Mouse (Mus musculus) bone marrow macrophage, adult 2 months (primary cell): ENCODE results near the gene Nop10. TPM values are rescaled to one million over a fixed set of nuclear protein-coding genes. Genes with fewer than 3 reads are reported as not detected.
A peak's percentile ranks its signal among the peaks of the same experiment; 100 is the strongest.

Source experiments
- H3K27ac ChIP-seq: 2 replicates; pipeline ENCODE4 v1.5.1; 2012; ENCODE audit warnings: low read depth, low read length; ENCODE audit not compliant: insufficient read depth
- H3K4me1 ChIP-seq: 2 replicates; pipeline ENCODE4 v1.6.1; 2012; ENCODE audit warnings: low read length; ENCODE audit not compliant: control insufficient read depth, insufficient read depth
- H3K4me3 ChIP-seq: 2 replicates; pipeline ENCODE4 v1.5.1; 2012; ENCODE audit warnings: mild to moderate bottlenecking, low read length, moderate library complexity; ENCODE audit not compliant: insufficient read depth
- CTCF ChIP-seq: IDR thresholded peaks from 2 replicates; pipeline ENCODE4 v1.5.1; 2012; ENCODE audit warnings: low read depth, mild to moderate bottlenecking, low read length, moderate library complexity
- POLR2A ChIP-seq: IDR thresholded peaks from 2 replicates; pipeline ENCODE4 v1.6.1; 2012; ENCODE audit warnings: mild to moderate bottlenecking, low read depth, low read length, borderline replicate concordance
- polyA plus RNA-seq: library from polyadenylated mRNA; stranded (reverse); fragments of >200 nt; gene quantifications from 2 replicates; pipeline ENCODE4 v1.2.4, GENCODE M21; 2012; ENCODE audit not compliant: missing spikeins, insufficient read depth, insufficient read length

The Nop10 gene
- polyA plus RNA-seq, 1 experiment, result 52.6 TPM

- Histone ChIP-seq H3K4me1 (peaks cover 11% of the 10 kb centered on the region; the same call in 1 of the 2 replicates), H3K4me3 (no peak overlapping the region), H3K27ac (no peak overlapping the region)
- TF ChIP-seq CTCF (no peak), POLR2A (no peak)
These were observed 2.6 kb downstream of the Nop10 start for GRCm38 (mm10) chr2:112264364-112264763.

GRCm38 (mm10) chr2:112265448-112266241, 3.9 kb downstream of the Nop10 start, which contains the start of gene Slc12a6:
TSS of gene Slc12a6 (plus strand) at chr2:112265825.
- peaks cover 16% of the 10 kb centered on the region for H3K4me1 ChIP-seq
- H3K4me3 ChIP-seq, result peak within 1 kb of the TSS; percentile 80
- TF ChIP-seq POLR2A (no peak), CTCF (no peak)
- H3K27ac ChIP-seq, result peak within 1 kb of the TSS; percentile 88

- peaks cover 17% of the 10 kb centered on the region for H3K4me1 ChIP-seq
- TF ChIP-seq CTCF (peak; percentile 8; the same call in 1 of the 2 replicates), POLR2A (no peak)
- H3K4me3 ChIP-seq, result peak within 1 kb of the TSS; percentile 80
- H3K27ac ChIP-seq, result peak within 1 kb of the TSS; percentile 88
These were observed 4.5 kb downstream of the Nop10 start, which contains the start of gene Gm21985 for GRCm38 (mm10) chr2:112266242-112266592. TSS of gene Gm21985 (plus strand) at chr2:112266314.

- peaks cover 21% of the 10 kb centered on the region for H3K4me1 ChIP-seq
- H3K4me3 ChIP-seq, result peak overlapping the region; percentile 80
- no peak for TF ChIP-seq CTCF
- TF ChIP-seq POLR2A, result peak; percentile 71; the same call in 1 of the 2 replicates
- peak overlapping the region; percentile 88 for H3K27ac ChIP-seq
These were observed 5.1 kb downstream of the Nop10 start for GRCm38 (mm10) chr2:112266780-112267179.

- Histone ChIP-seq H3K4me1 (peaks cover 22% of the 10 kb centered on the region), H3K4me3 (peak overlapping the region; percentile 59), H3K27ac (peak overlapping the region; percentile 88)
- TF ChIP-seq CTCF (no peak), POLR2A (no peak)
These were observed 6.0 kb downstream of the Nop10 start for GRCm38 (mm10) chr2:112267547-112268269.

GRCm38 (mm10) chr2:112270011-112270410, 8.3 kb downstream of the Nop10 start:
- peak overlapping the region; percentile 40; the same call in 1 of the 2 replicates for H3K27ac ChIP-seq
- no peak for TF ChIP-seq CTCF
- no peak for TF ChIP-seq POLR2A
- peak overlapping the region; percentile 48 for H3K4me3 ChIP-seq
- H3K4me1 ChIP-seq, result peaks cover 18% of the 10 kb centered on the region

GRCm38 (mm10) chr2:112272909-112273308, 11.2 kb downstream of the Nop10 start:
- H3K4me3 ChIP-seq, result no peak overlapping the region
- H3K4me1 ChIP-seq, result peaks cover 21% of the 10 kb centered on the region
- H3K27ac ChIP-seq, result no peak overlapping the region
- TF ChIP-seq POLR2A, result no peak
- no peak for TF ChIP-seq CTCF

GRCm38 (mm10) chr2:112273474-112273873, 11.7 kb downstream of the Nop10 start:
- no peak for TF ChIP-seq CTCF
- no peak for TF ChIP-seq POLR2A

GRCm38 (mm10) chr2:112276870-112277269, 15.1 kb downstream of the Nop10 start:
- no peak overlapping the region for H3K27ac ChIP-seq
- no peak for TF ChIP-seq POLR2A
- no peak for TF ChIP-seq CTCF

More at GRCm38 (mm10) chr2:112273474-112273873, 11.7 kb downstream of the Nop10 start:
- Histone ChIP-seq H3K27ac (no peak overlapping the region), H3K4me3 (no peak overlapping the region), H3K4me1 (peaks cover 26% of the 10 kb centered on the region)

GRCm38 (mm10) chr2:112282846-112283245, 21.1 kb downstream of the Nop10 start:
- Histone ChIP-seq H3K27ac (no peak overlapping the region), H3K4me1 (peaks cover 17% of the 10 kb centered on the region), H3K4me3 (no peak overlapping the region)
- TF ChIP-seq CTCF, result no peak
- TF ChIP-seq POLR2A, result no peak

More at GRCm38 (mm10) chr2:112276870-112277269, 15.1 kb downstream of the Nop10 start:
- Histone ChIP-seq H3K4me1 (peaks cover 18% of the 10 kb centered on the region), H3K4me3 (no peak overlapping the region)
